In the genomic region with DNA sequence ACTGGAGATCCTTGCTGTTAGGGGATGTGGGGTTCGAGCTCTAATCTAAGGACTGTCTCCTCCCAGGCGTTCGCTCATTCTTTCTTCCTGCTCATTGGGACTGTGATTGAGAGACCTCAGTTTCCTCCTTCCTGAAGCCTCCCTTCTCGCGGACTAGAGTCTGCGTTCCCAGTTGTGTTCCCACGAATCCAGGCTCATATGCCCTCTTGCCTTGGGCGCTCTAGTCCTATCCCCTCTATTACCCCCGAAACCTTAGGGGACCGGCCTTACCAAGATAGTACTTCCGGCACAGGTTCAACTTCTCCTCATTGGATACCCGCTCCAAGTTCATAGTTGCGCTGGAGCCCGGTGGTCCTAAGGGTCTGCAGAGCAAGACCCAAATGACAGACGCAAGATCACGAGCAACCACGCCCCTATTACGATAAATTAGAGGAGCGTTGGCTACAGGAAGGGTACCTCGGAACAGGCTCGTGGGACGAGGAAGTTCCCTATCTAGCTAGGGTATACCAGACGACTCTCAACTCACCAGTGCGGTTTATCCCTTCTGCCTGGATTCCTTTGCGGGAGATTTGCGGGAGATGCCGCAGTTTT, we compare ENCODE assay signal across 8 mouse cellular contexts. TPM values are rescaled to one million over a fixed set of nuclear protein-coding genes. Genes with fewer than 3 reads are reported as not detected.
A peak's percentile ranks its signal among the peaks of the same experiment; 100 is the strongest.
DNase-seq lines count a peak whose midpoint lies in the region; ATAC-seq and TF ChIP-seq lines count a peak whose summit lies in the region.

No protein-coding gene starts in this region.

- no peak for TF ChIP-seq POLR2A in kidney, adult 2 months (IDR thresholded peaks at IDR 0.05; ENCODE audit: low read depth, low read length)

- H3K9ac ChIP-seq in intestine, embryonic 14.5 days (ENCODE audit: low read length): peak overlapping the region; percentile 81
- peak overlapping the region; percentile 55 for H3K9ac ChIP-seq in midbrain, postnatal 0 days (replicated peaks; ENCODE audit: low read length, poor library complexity, severe bottlenecking)

- ATAC-seq in intestine, embryonic 14.5 days (replicated peaks; ENCODE audit: low FRiP score, low TSS enrichment, low read depth): no peak; the same call in 1 of the 2 replicates
- ATAC-seq in midbrain, postnatal 0 days (ENCODE audit: low FRiP score): 0 out of 2 replicates have a peak, but pooled peaks have one; percentile 0

- H3K4me1 ChIP-seq in kidney, adult 2 months (ENCODE audit: control insufficient read depth, insufficient read depth, low read length): peaks cover 3% of the 10 kb centered on the region; the same call in 1 of the 2 replicates
- H3K4me1 ChIP-seq in E14TG2a.4 (replicated peaks; ENCODE audit: low read depth, low read length): peaks cover 75% of the 10 kb centered on the region
- H3K4me1 ChIP-seq in embryonic facial prominence, embryonic 10.5 days: peaks cover 37% of the 10 kb centered on the region
- peaks cover 16% of the 10 kb centered on the region; the same call in 1 of the 2 replicates for H3K4me1 ChIP-seq in intestine, embryonic 14.5 days (replicated peaks; ENCODE audit: control insufficient read depth, insufficient read depth, low read length)
- no peaks in the 10 kb centered on the region for H3K4me1 ChIP-seq in midbrain, postnatal 0 days (ENCODE audit: insufficient read depth, low read length)

- DNase-seq in kidney, adult 2 months: no peak
- no peak for DNase-seq in kidney, adult 11 months
- no peak for DNase-seq in embryonic facial prominence, embryonic 10.5 days (ENCODE audit: low spot score)
- DNase-seq in intestine, embryonic 14.5 days (ENCODE audit: low spot score): peak; percentile 62
- peak; percentile 21 for DNase-seq in midbrain, postnatal 0 days (ENCODE audit: low spot score)
- no peak for DNase-seq in cerebellum, postnatal 25 days
- no peak for DNase-seq in gastrocnemius, postnatal 4 days (ENCODE audit: low spot score in 2 of 2)

- under 1% methylated on average over 27 of the region's 27 CpGs for WGBS in kidney, adult 2 months
- 3% methylated on average over 27 of the region's 27 CpGs for WGBS in embryonic facial prominence, embryonic 10.5 days
- WGBS in intestine, embryonic 14.5 days: 1% methylated on average over 27 of the region's 27 CpGs
- WGBS in midbrain, postnatal 0 days: 1% methylated on average over 27 of the region's 27 CpGs

- no peaks in the 10 kb centered on the region for H3K27me3 ChIP-seq in kidney, adult 2 months (replicated peaks; ENCODE audit: control insufficient read depth, insufficient read depth, low read length)
- no peaks in the 10 kb centered on the region for H3K27me3 ChIP-seq in E14TG2a.4 (ENCODE audit: insufficient read depth, low read length)
- no peaks in the 10 kb centered on the region for H3K27me3 ChIP-seq in embryonic facial prominence, embryonic 10.5 days (replicated peaks; ENCODE audit: low read depth, poor library complexity, severe bottlenecking)
- H3K27me3 ChIP-seq in intestine, embryonic 14.5 days (replicated peaks; ENCODE audit: control insufficient read depth, insufficient read depth, low read length): no peaks in the 10 kb centered on the region
- H3K27me3 ChIP-seq in midbrain, postnatal 0 days (ENCODE audit: insufficient read depth, low read length): no peaks in the 10 kb centered on the region

- TF ChIP-seq CTCF in kidney, adult 2 months (conservative IDR thresholded peaks at IDR 0.05; ENCODE audit: insufficient read depth, insufficient read length, low read depth, low read length): no peak
- no peak for TF ChIP-seq CTCF in E14TG2a.4 (conservative IDR thresholded peaks at IDR 0.05; ENCODE audit: low read length)
- no peak for TF ChIP-seq CTCF in midbrain, postnatal 0 days (IDR thresholded peaks at IDR 0.05)

- peak overlapping the region; percentile 60 for H3K4me2 ChIP-seq in intestine, embryonic 14.5 days (ENCODE audit: low read length)
- H3K4me2 ChIP-seq in midbrain, postnatal 0 days (ENCODE audit: low read depth, low read length, poor library complexity, severe bottlenecking): peak overlapping the region; percentile 79

- H3K36me3 ChIP-seq in kidney, adult 2 months (ENCODE audit: control insufficient read depth, insufficient read depth, low read length): no peaks in the 10 kb centered on the region
- H3K36me3 ChIP-seq in E14TG2a.4 (ENCODE audit: insufficient read depth, low read length): peaks cover 43% of the 10 kb centered on the region
- H3K36me3 ChIP-seq in embryonic facial prominence, embryonic 10.5 days (replicated peaks): peaks cover 42% of the 10 kb centered on the region
- peaks cover 23% of the 10 kb centered on the region for H3K36me3 ChIP-seq in intestine, embryonic 14.5 days (ENCODE audit: control insufficient read depth, insufficient read depth, low read length)
- H3K36me3 ChIP-seq in midbrain, postnatal 0 days (ENCODE audit: insufficient read depth, low read length): peaks cover 19% of the 10 kb centered on the region

- peak overlapping the region; percentile 45 for H3K27ac ChIP-seq in kidney, adult 2 months (ENCODE audit: insufficient read depth, low read depth, low read length)
- H3K27ac ChIP-seq in embryonic facial prominence, embryonic 10.5 days (replicated peaks): peak overlapping the region; percentile 93
- H3K27ac ChIP-seq in intestine, embryonic 14.5 days (ENCODE audit: low read depth): peak overlapping the region; percentile 62
- 0 out of 2 replicates have a peak overlapping the region, but pooled peaks have one; percentile 18 for H3K27ac ChIP-seq in midbrain, postnatal 0 days (ENCODE audit: low read depth, low read length)

- H3K9me3 ChIP-seq in E14TG2a.4 (ENCODE audit: low read length): no peaks in the 10 kb centered on the region
- H3K9me3 ChIP-seq in embryonic facial prominence, embryonic 10.5 days: no peaks in the 10 kb centered on the region
- no peaks in the 10 kb centered on the region for H3K9me3 ChIP-seq in intestine, embryonic 14.5 days (ENCODE audit: control insufficient read depth, low read length)
- no peaks in the 10 kb centered on the region for H3K9me3 ChIP-seq in midbrain, postnatal 0 days (ENCODE audit: low read length)

- H3K4me3 ChIP-seq in kidney, adult 2 months (ENCODE audit: insufficient read depth, low read depth, low read length): peak overlapping the region; percentile 57
- H3K4me3 ChIP-seq in E14TG2a.4 (replicated peaks; ENCODE audit: low read length): peak overlapping the region; percentile 98
- H3K4me3 ChIP-seq in embryonic facial prominence, embryonic 10.5 days: peak overlapping the region; percentile 84
- peak overlapping the region; percentile 83 for H3K4me3 ChIP-seq in intestine, embryonic 14.5 days (ENCODE audit: low read depth, low read length)
- H3K4me3 ChIP-seq in midbrain, postnatal 0 days (ENCODE audit: low read depth, low read length): peak overlapping the region; percentile 63

RNA-seq across cellular contexts. Expression of a gene that starts 0.5 kb away (rescaled TPM):
- polyA plus RNA-seq in kidney, adult 2 months (2012; rRNA removed): 47.9 and 54.5 TPM in 2 replicates
- 91.5 and 94.9 TPM in 2 replicates for polyA plus RNA-seq in embryonic facial prominence, embryonic 10.5 days (2016; fragmentation: Nextera tagmentation; extraction: Ambion mirVana)
- 92.3 and 94.5 TPM in 2 replicates for polyA plus RNA-seq in intestine, embryonic 14.5 days (2014; fragmentation: Nextera tagmentation; extraction: Ambion mirVana)
- total RNA-seq in midbrain, postnatal 0 days (2014; rRNA removed): 54.7 and 64.2 TPM in 2 replicates
- polyA plus RNA-seq in midbrain, postnatal 0 days (2015; fragmentation: Nextera tagmentation; extraction: Ambion mirVana): 96.4 and 97.0 TPM in 2 replicates
- total RNA-seq in gastrocnemius, postnatal 4 days (2021): 10 to 100 TPM; 55.6 to 62.4 TPM

RNA-seq across cellular contexts. Expression of a gene that starts 0.5 kb away (rescaled TPM):
- 1.5 and 1.9 TPM in 2 replicates for polyA plus RNA-seq in kidney, adult 2 months (2012; rRNA removed)
- 14.2 and 15.3 TPM in 2 replicates for polyA plus RNA-seq in embryonic facial prominence, embryonic 10.5 days (2016; fragmentation: Nextera tagmentation; extraction: Ambion mirVana)
- polyA plus RNA-seq in intestine, embryonic 14.5 days (2014; fragmentation: Nextera tagmentation; extraction: Ambion mirVana): 7.7 and 9.1 TPM in 2 replicates
- total RNA-seq in midbrain, postnatal 0 days (2014; rRNA removed): 6.0 and 8.4 TPM in 2 replicates
- polyA plus RNA-seq in midbrain, postnatal 0 days (2015; fragmentation: Nextera tagmentation; extraction: Ambion mirVana): 4.9 and 7.2 TPM in 2 replicates
- total RNA-seq in gastrocnemius, postnatal 4 days (2021): 1 to 10 TPM; 2.6 to 2.9 TPM

RNA-seq across cellular contexts. Expression of a gene that starts 0.8 kb away (rescaled TPM):
- polyA plus RNA-seq in kidney, adult 2 months (2012; rRNA removed): 168 and 223 TPM in 2 replicates
- 112 and 118 TPM in 2 replicates for polyA plus RNA-seq in embryonic facial prominence, embryonic 10.5 days (2016; fragmentation: Nextera tagmentation; extraction: Ambion mirVana)
- 119 and 125 TPM in 2 replicates for polyA plus RNA-seq in intestine, embryonic 14.5 days (2014; fragmentation: Nextera tagmentation; extraction: Ambion mirVana)
- 63.8 and 133 TPM in 2 replicates for total RNA-seq in midbrain, postnatal 0 days (2014; rRNA removed)
- 135 and 144 TPM in 2 replicates for polyA plus RNA-seq in midbrain, postnatal 0 days (2015; fragmentation: Nextera tagmentation; extraction: Ambion mirVana)
- total RNA-seq in gastrocnemius, postnatal 4 days (2021): 100 to 1,000 TPM in 1 of 2 experiments, 10 to 100 TPM in 1; 87.0 to 103 TPM

RNA-seq across cellular contexts. Expression of a gene that starts 2.6 kb away (rescaled TPM):
- polyA plus RNA-seq in kidney, adult 2 months (2012; rRNA removed): 5.2 and 5.4 TPM in 2 replicates
- polyA plus RNA-seq in embryonic facial prominence, embryonic 10.5 days (2016; fragmentation: Nextera tagmentation; extraction: Ambion mirVana): 2.8 and 4.6 TPM in 2 replicates
- polyA plus RNA-seq in intestine, embryonic 14.5 days (2014; fragmentation: Nextera tagmentation; extraction: Ambion mirVana): 3.3 and 3.5 TPM in 2 replicates
- 0.99 and 1.9 TPM in 2 replicates for total RNA-seq in midbrain, postnatal 0 days (2014; rRNA removed)
- polyA plus RNA-seq in midbrain, postnatal 0 days (2015; fragmentation: Nextera tagmentation; extraction: Ambion mirVana): 3.1 and 5.6 TPM in 2 replicates
- total RNA-seq in gastrocnemius, postnatal 4 days (2021): 1 to 10 TPM; 1.5 to 1.7 TPM

RNA-seq across cellular contexts. Expression of a gene that starts 3.0 kb away (rescaled TPM):
- polyA plus RNA-seq in kidney, adult 2 months (2012; rRNA removed): 29.0 and 33.8 TPM in 2 replicates
- polyA plus RNA-seq in embryonic facial prominence, embryonic 10.5 days (2016; fragmentation: Nextera tagmentation; extraction: Ambion mirVana): 42.5 and 45.2 TPM in 2 replicates
- polyA plus RNA-seq in intestine, embryonic 14.5 days (2014; fragmentation: Nextera tagmentation; extraction: Ambion mirVana): 36.9 and 38.5 TPM in 2 replicates
- total RNA-seq in midbrain, postnatal 0 days (2014; rRNA removed): 15.7 and 32.0 TPM in 2 replicates
- 53.5 and 54.1 TPM in 2 replicates for polyA plus RNA-seq in midbrain, postnatal 0 days (2015; fragmentation: Nextera tagmentation; extraction: Ambion mirVana)
- total RNA-seq in gastrocnemius, postnatal 4 days (2021): 10 to 100 TPM; 17.3 to 18.6 TPM

Comparison
In these comparisons a context has a peak if more than half of its experiments do, and no peak if none do; other contexts are left out.
1. DNase-seq: peak in intestine, embryonic 14.5 days (single experiment) and midbrain, postnatal 0 days (single experiment); none in kidney, adult 2 months (single experiment), kidney, adult 11 months (single experiment), embryonic facial prominence, embryonic 10.5 days (single experiment), cerebellum, postnatal 25 days (0 of 2) and gastrocnemius, postnatal 4 days (0 of 2).
2. H3K27ac ChIP-seq: peak in every context shown above with its lines; median percentile 93 in embryonic facial prominence, embryonic 10.5 days; 62 in intestine, embryonic 14.5 days; 45 in kidney, adult 2 months; 18 in midbrain, postnatal 0 days.
3. Peak in every context shown above with its lines, with median percentiles within 50 percentile points of each other: H3K4me3 ChIP-seq.